8 mouse cellular contexts compared by ENCODE assay signal in the genomic region with DNA sequence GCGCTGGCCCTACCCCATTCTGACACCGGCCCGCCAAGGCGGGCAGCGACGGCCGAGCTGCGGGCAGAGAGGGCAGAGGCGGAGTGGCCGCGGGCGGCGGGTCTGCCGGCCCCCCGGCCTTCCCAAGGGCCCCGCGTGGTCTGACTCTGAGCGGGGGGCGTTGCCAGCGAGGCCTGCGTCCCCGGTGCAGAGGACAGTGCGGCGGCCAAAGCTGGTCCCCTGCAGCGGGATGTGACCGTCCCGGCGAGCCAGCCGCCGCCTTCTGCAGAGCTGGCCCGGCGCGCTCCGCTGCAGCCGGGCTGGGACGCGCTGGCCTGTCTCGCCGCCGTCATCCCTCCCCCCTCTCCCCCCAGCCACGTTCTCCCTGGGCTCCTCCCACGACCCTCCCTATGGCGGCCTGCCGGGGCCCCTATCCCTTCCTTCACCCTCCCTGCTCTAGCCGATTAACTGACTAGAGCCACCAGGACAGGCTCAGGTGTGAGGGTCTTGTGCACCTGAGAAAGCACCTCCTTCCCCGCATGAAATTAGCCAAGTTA. TPM values are rescaled to one million over a fixed set of nuclear protein-coding genes. Genes with fewer than 3 reads are reported as not detected.
DNase-seq lines count a peak whose midpoint lies in the region; ATAC-seq and TF ChIP-seq lines count a peak whose summit lies in the region.

TSS of gene Fndc4 (minus strand) at position 475 of the 536 bp plus-strand sequence.

- CTCF ChIA-PET in Patski (lab: Charles Lee): interaction anchor here (0.7 kb wide), 1 partner anchor 32 kb away, joined by 3 read pairs; no protein-coding TSS in a partner anchor

- ATAC-seq in Patski: peak; percentile 14
- ATAC-seq in heart, embryonic 16.5 days (replicated peaks; ENCODE audit: extremely low read depth, insufficient read depth, low FRiP score): peak; percentile 46
- ATAC-seq in lung, postnatal 0 days: peak; percentile 25

- WGBS in heart, embryonic 16.5 days: 0% methylated on average over 46 of the region's 46 CpGs
- 2% methylated on average over 40 of the region's 46 CpGs for WGBS in lung, postnatal 0 days

- H3K4me2 ChIP-seq in heart, embryonic 16.5 days (ENCODE audit: low read depth, low read length): peak within 1 kb of the TSS; percentile 96
- peak within 1 kb of the TSS; percentile 100 for H3K4me2 ChIP-seq in lung, postnatal 0 days (replicated peaks; ENCODE audit: low read depth, low read length)

- TF ChIP-seq EP300 in lung, postnatal 0 days (IDR thresholded peaks at IDR 0.05): no peak

- peak within 1 kb of the TSS; percentile 89 for H3K9ac ChIP-seq in heart, embryonic 16.5 days (ENCODE audit: low read length)
- H3K9ac ChIP-seq in lung, postnatal 0 days (replicated peaks; ENCODE audit: low read depth): peak within 1 kb of the TSS; percentile 41

- POLR2A ChIA-PET in Patski (lab: Charles Lee): interaction anchor here (0.9 kb wide), 1 partner anchor 95 kb away, joined by 3 read pairs; no protein-coding TSS in a partner anchor

- no peaks in the 10 kb centered on the region for H3K9me3 ChIP-seq in heart, embryonic 16.5 days (replicated peaks; ENCODE audit: control insufficient read depth, low read length)
- H3K9me3 ChIP-seq in lung, postnatal 0 days (ENCODE audit: low read length): no peaks in the 10 kb centered on the region

- H3K4me1 ChIP-seq in heart, embryonic 16.5 days (ENCODE audit: control insufficient read depth, insufficient read depth, low read length): peaks cover 6% of the 10 kb centered on the region
- H3K4me1 ChIP-seq in lung, postnatal 0 days (ENCODE audit: insufficient read depth, low read depth, low read length): peaks cover 5% of the 10 kb centered on the region; the same call in 1 of the 2 replicates

- no peak for DNase-seq in Patski (ENCODE audit: low read depth, low spot score)
- DNase-seq in embryo, embryonic 11 days: peak; percentile 83
- DNase-seq in layer of hippocampus, adult 8-10 months (ENCODE audit: low spot score in 2 of 2): peak; percentile 35 to 48
- DNase-seq in lung, postnatal 0 days (ENCODE audit: low spot score): peak; percentile 37
- peak; percentile 79 for DNase-seq in right cerebral cortex, postnatal 4 days
- DNase-seq in c-Kit-positive CD71-positive TER-119-positive erythroid progenitor cells, embryonic 14.5 days (ENCODE audit: low spot score): no peak

- H3K27ac ChIP-seq in heart, embryonic 16.5 days (ENCODE audit: low read length): no peak within 1 kb of the TSS
- H3K27ac ChIP-seq in lung, postnatal 0 days (ENCODE audit: low read length): no peak within 1 kb of the TSS

- peak within 1 kb of the TSS; percentile 59 for H3ac ChIP-seq in C2C12 (ENCODE audit: control insufficient read depth, insufficient read length, low read depth)

- in situ Hi-C loops in Patski (cut with MboI; ENCODE audit: low pct_unique_long_range_greater_than_20kb): no loop called here

- TF ChIP-seq CTCF in C2C12 (IDR thresholded peaks at IDR 0.05; ENCODE audit: control insufficient read depth, insufficient read depth, insufficient read length): no peak
- no peak for TF ChIP-seq CTCF in Patski (IDR thresholded peaks at IDR 0.05)
- no peak for TF ChIP-seq CTCF in lung, postnatal 0 days (IDR thresholded peaks at IDR 0.05)

- H3K36me3 ChIP-seq in C2C12 (ENCODE audit: control insufficient read depth, insufficient read depth): no peaks in the 10 kb centered on the region
- H3K36me3 ChIP-seq in heart, embryonic 16.5 days (ENCODE audit: control insufficient read depth, insufficient read depth): no peaks in the 10 kb centered on the region
- H3K36me3 ChIP-seq in lung, postnatal 0 days (ENCODE audit: insufficient read depth, low read length): no peaks in the 10 kb centered on the region

- H3K27me3 ChIP-seq in C2C12 (ENCODE audit: control insufficient read depth, insufficient read depth, insufficient read length) (peaks cover 21% of the 10 kb centered on the region), Patski (no peaks in the 10 kb centered on the region)
- H3K27me3 ChIP-seq in heart, embryonic 16.5 days (ENCODE audit: control insufficient read depth, insufficient read depth, low read length): no peaks in the 10 kb centered on the region
- H3K27me3 ChIP-seq in lung, postnatal 0 days (replicated peaks; ENCODE audit: insufficient read depth, low read length): no peaks in the 10 kb centered on the region

- no peaks in the 10 kb centered on the region for H3K79me3 ChIP-seq in C2C12 (ENCODE audit: low read depth)

- peak within 1 kb of the TSS; percentile 26 for H3K4me3 ChIP-seq in C2C12 (ENCODE audit: insufficient read depth, poor library complexity, severe bottlenecking)
- H3K4me3 ChIP-seq in heart, embryonic 16.5 days (ENCODE audit: low read length): peak within 1 kb of the TSS; percentile 69
- H3K4me3 ChIP-seq in lung, postnatal 0 days (ENCODE audit: low read depth, low read length): peak within 1 kb of the TSS; percentile 59

- H3K79me2 ChIP-seq in C2C12 (ENCODE audit: control insufficient read depth, insufficient read depth): no peaks in the 10 kb centered on the region

TF ChIP-seq in C2C12, 6 proteins besides CTCF, POLR2A, EP300 and RAD21:
- TF ChIP-seq MAX (IDR thresholded peaks at IDR 0.05) (no peak), MYOD1 (IDR thresholded peaks at IDR 0.05; ENCODE audit: control insufficient read depth, insufficient read length, low read depth) (no peak), FOSL1 (IDR thresholded peaks at IDR 0.05; ENCODE audit: insufficient read depth, low read length, poor library complexity, severe bottlenecking) (no peak), MYOG (IDR thresholded peaks at IDR 0.05; ENCODE audit: control insufficient read depth, extremely low read depth, insufficient read length) (no peak), USF1 (IDR thresholded peaks at IDR 0.05; ENCODE audit: low read depth) (no peak), CEBPB (IDR thresholded peaks at IDR 0.05; ENCODE audit: low read depth) (no peak)
TF ChIP-seq in C2C12: peak in this region for 0.

RNA-seq across cellular contexts. Expression of gene Fndc4, which starts in this region (rescaled TPM):
- polyA plus RNA-seq in C2C12 (2012; fragmentation: generic; extraction: Trizol) (17.7 TPM), Patski (2021) (107 TPM)
- polyA plus RNA-seq in heart, embryonic 16.5 days (2015; fragmentation: Nextera tagmentation; extraction: Ambion mirVana): 15.7 and 16.9 TPM in 2 replicates
- total RNA-seq in layer of hippocampus, adult 8-10 months (2022): 100 to 1,000 TPM; 172 to 178 (median 176) TPM
- 9.7 and 11.8 TPM in 2 replicates for polyA plus RNA-seq in lung, postnatal 0 days (2015; fragmentation: Nextera tagmentation; extraction: Ambion mirVana)

Comparison
In these comparisons a context has a peak if more than half of its experiments do, and no peak if none do; other contexts are left out.
1. DNase-seq: peak in embryo, embryonic 11 days (single experiment), layer of hippocampus, adult 8-10 months (2 of 2), lung, postnatal 0 days (single experiment) and right cerebral cortex, postnatal 4 days (single experiment); none in Patski (single experiment) and c-Kit-positive CD71-positive TER-119-positive erythroid progenitor cells, embryonic 14.5 days (single experiment).
2. Peak in every context shown above with its lines, with median percentiles within 50 percentile points of each other: H3K4me3 ChIP-seq and ATAC-seq.